Mouse (Mus musculus) c-Kit-positive CD71-positive TER-119-positive erythroid progenitor cells, embryonic 14.5 days (primary cell): ENCODE results near the gene Arhgef28.

ENCODE experiments used
- DNase-seq: peaks from one replicate; pipeline ENCODE4 v3.0.0-alpha.2; 2013; ENCODE audit warnings: low spot score

Arhgef28 gene

GRCm38 (mm10) chr13:98013715-98014114 is 192.5 kb downstream of the Arhgef28 start:
- no peak for DNase-seq

- no peak for DNase-seq
These were observed 194.3 kb downstream of the Arhgef28 start for GRCm38 (mm10) chr13:98011931-98012341.

DNA sequence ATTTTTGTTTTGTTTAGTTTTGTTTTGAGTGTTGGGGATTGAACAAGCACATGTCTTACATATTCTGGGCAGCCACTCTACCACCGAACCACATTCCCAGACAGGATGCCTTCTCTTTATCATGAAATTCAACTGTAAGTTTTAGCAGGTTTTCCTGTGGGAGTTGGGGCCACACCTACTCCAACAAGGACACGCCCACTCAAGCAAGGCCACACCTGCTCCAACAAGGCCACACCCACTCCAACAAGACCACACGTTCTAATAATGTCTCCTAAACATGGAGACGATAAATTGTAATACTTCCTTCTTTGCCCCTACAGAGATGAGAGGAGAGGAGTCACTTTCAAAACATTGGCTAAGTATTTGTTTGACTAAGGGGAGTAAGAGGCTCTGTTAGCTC is 197.2 kb downstream of the Arhgef28 start:
- DNase-seq = no peak

- DNase-seq = no peak
These were observed 197.7 kb downstream of the Arhgef28 start for GRCm38 (mm10) chr13:98008588-98008987.

GRCm38 (mm10) chr13:98005611-98006218 is 200.5 kb downstream of the Arhgef28 start:
- no peak for DNase-seq

DNA sequence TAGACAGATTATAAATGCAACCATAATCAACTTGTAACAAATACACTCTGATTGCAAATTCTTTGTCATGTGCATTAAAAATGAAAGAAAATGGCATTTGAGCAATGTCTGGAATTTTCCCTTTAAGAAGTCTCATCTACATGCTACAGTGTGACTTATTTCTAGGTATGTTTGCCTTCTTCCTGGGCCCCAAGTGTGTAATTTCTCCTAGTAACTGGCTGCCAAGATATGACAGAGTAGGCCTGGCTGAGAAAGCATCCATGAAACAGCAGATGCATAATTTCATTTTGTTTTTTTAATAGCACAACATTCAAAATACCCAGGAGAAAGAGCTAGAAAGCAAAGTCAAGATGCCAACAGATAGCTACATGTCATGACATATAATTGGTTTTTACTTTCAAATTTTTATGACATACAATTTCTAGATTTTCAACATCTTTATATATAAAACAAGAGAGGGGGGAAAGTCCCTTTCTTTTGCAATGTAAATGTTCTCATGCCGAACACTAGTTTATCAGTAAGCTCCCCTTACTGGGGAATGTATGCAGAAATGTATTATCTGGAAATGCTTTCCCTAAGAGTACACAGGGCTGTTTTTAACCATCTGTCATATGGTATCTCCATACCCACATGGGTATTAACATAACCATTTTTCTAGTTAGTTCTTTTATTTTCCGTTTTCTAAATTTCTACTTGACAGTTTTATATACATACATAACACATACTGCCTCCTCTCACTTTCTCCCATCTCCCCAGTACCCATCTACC is 201.4 kb downstream of the Arhgef28 start:
- no peak for DNase-seq

GRCm38 (mm10) chr13:98003690-98004089 is 202.5 kb downstream of the Arhgef28 start:
- no peak for DNase-seq

DNA sequence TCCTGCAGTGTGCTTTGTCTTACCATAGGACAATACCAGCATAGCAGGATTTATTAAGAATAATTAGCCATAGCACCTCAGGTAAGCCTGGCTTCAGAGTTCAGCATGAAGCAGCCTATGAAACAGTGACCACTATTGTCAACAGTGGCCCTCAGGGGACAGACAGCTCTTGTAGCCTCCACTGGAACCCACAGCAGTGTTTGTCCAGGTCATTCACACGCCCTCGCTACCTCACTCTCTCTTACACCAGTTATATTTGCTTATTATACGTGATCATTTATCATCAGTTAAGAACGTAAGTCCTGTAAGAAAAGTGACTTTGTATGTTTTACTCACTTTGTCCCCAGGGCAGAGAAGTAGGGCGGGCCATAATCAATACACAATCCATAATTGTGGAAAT is 203.6 kb downstream of the Arhgef28 start:
- no peak for DNase-seq

- DNase-seq = no peak
These were observed 204.1 kb downstream of the Arhgef28 start for GRCm38 (mm10) chr13:98002121-98002520.

DNA sequence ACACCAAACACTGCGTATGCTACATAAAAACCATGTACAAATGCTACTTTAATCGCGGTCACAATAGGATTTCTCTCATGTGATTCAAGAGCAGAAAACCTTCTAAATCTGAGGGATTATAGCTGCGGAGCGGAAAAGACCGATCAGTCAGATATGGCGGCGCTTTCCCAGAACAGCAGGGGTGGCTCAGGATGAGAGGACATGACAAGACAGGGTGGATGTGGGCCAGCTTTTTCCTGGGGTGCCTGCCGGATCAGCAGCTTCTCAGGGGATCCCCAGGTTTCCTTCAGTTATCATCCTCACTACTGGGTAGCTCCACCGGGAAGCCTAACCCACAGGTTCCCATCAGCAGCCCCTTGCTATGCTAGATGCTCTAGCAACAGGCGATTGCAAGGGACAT is 204.5 kb downstream of the Arhgef28 start:
- DNase-seq = no peak

GRCm38 (mm10) chr13:98000841-98001240 is 205.4 kb downstream of the Arhgef28 start:
- no peak for DNase-seq

GRCm38 (mm10) chr13:97999130-97999529 is 207.1 kb downstream of the Arhgef28 start:
- DNase-seq = no peak

GRCm38 (mm10) chr13:97998570-97998969 is 207.7 kb downstream of the Arhgef28 start:
- DNase-seq = no peak

DNA sequence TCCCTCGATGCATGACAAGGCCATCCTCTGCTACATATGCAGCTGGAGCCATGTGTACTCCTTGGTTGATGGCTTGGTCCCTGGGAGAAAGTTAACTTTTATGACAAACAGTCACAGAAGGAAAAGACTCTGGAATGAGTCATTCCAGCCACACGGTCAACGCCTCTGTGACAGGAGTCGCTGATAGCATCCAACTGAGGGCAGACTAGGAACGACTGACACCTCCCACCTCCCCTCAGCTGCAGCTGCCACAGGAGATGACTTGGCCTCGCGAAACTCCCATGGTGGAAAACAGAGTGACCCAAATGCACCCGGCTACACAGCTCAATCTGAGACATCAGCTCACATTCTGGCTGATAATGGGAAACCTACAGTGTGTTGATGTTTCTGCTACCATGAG is 215.3 kb downstream of the Arhgef28 start:
- no peak for DNase-seq

- DNase-seq = no peak
These were observed 217.4 kb downstream of the Arhgef28 start for GRCm38 (mm10) chr13:97988796-97989195.

- no peak for DNase-seq
These were observed 219.5 kb downstream of the Arhgef28 start for GRCm38 (mm10) chr13:97986691-97987090.

- DNase-seq = no peak
These were observed 229.1 kb downstream of the Arhgef28 start for GRCm38 (mm10) chr13:97977104-97977503.

DNA sequence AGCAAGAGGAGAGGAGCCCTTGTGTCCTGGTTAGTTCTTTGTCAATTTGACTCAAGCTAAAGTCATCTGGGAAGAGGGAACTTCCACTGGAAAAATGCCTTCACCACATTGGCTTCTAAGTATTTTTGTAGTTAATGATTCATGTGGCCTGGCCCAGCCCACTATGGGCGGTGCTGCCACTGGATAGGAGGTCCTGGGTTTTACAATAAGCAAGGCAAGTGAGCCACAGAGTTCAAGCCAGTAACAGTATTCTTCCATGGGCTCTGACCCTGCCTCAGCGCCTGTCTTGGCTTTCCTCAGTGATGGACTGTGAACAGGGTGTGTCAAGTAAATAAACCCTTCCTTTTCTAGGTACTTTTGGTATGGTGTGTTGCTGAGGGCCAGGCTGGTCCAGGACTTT is 229.6 kb downstream of the Arhgef28 start:
- no peak for DNase-seq

GRCm38 (mm10) chr13:97974532-97975194 is 231.6 kb downstream of the Arhgef28 start:
- DNase-seq = no peak

DNA sequence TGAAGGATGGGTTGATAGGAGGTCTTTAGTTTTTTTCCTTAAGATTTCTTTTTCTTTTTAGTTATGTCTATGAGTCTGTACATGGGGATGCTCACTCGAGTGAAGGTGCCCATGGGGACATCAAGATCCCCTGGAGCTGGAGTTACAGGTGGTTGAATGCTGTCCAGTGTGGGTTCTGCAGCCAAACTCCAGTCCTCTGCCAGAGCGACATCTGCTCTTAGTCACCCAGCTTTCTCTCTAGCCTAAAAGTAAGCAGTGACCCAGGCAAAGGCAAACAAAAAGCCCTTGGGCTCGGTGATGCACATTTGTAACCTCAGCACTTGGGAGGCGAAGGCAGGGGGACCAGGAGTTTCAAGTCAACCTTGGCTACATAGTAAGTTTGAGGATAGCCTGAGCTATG is 232.3 kb downstream of the Arhgef28 start:
- DNase-seq = no peak

- DNase-seq = no peak
These were observed 240.2 kb downstream of the Arhgef28 start for GRCm38 (mm10) chr13:97966077-97966476.

- DNase-seq = no peak
These were observed 241.3 kb downstream of the Arhgef28 start for GRCm38 (mm10) chr13:97964892-97965424.

- no peak for DNase-seq
These were observed 246.1 kb downstream of the Arhgef28 start for GRCm38 (mm10) chr13:97960142-97960541.
